Mouse (Mus musculus) brain, adult 2 months (tissue): ENCODE measurements around the gene Pif1.

ENCODE experiments used
- DNase-seq: peaks from one replicate; pipeline ENCODE4 v3.0.0; 2011; ENCODE audit warnings: low read depth, low spot score

The Pif1 gene

DNA sequence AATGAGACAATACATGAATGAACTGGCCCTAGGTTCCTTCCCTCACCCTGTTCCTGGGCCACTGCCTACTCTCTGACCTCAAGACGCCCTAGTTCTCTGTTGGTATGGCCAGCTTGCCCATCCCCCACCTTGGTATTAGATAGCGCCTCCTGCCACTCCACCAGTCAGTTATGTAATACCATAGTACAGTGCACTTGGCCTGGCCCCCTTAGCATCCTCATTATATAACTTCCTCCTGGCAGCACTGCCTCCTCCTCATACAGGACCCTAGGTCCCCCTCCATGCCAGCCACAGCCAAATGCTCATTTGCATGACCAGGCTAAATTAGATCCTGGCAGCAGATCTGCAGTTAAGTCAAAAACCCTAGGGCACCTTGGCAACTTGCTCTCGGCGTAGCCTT lies 25.9 kb upstream of the Pif1 start:
- DNase-seq: no peak

DNA sequence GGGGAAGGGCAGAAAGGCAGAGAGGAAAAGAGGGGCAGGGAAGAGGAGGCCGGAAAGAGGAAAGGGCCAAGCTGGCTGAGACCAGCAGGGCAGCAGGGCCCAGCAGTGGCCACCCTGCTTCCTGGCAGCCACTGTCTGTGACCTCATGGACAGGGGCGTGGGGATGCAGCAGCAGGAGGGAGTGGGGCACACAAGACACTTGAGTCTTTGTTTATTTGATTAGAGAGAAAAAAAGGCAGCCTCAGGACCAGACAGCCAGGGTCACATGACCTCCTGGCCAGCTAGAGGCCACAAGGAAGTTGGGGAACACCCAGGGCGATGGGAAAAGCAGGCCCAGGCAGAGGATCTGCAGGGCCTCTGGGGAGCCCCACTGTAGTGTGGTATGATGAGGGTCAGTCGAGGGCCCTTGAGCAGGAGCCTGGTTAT lies 24.9 kb upstream of the Pif1 start:
- DNase-seq: peak; percentile 90

DNA sequence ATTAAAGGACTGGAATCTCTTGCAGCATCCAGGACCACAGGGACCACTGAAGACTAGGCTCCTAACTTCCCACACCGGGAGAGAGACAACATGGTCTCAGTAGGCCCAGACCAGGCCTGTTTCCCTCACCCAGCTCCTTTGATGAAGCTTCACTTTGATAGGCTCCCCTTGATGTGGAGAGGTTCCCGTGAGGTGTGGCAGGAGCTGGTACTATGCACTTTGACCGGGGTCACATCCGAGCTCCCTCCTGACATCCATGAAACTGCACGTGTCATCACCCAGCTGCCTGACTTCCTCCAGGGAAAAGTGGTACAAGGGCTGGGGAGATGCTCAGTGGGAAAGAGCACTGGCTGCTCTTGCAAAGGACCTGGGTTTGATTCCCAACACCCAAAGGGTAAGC lies 23.9 kb upstream of the Pif1 start:
- no peak for DNase-seq

DNA sequence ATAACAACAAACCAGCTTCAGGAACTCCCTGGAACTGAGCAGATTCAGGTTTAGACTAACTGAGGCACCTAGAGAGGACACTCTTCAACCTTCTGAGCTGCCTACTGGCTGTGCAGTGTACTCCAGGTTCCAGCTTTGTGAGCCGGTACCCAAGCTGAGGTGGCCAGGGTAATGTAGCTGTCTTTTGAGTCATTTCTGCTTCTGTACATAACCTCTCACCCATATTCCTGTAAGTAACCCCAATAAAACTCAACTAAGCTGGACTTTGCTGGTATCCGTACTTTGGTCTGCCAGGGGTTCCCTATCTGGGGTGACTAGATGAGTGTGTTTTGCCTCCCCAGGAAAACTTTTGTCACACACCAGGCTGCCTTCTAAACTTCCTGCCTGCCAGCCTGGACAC lies 22.3 kb upstream of the Pif1 start:
- DNase-seq: no peak

DNA sequence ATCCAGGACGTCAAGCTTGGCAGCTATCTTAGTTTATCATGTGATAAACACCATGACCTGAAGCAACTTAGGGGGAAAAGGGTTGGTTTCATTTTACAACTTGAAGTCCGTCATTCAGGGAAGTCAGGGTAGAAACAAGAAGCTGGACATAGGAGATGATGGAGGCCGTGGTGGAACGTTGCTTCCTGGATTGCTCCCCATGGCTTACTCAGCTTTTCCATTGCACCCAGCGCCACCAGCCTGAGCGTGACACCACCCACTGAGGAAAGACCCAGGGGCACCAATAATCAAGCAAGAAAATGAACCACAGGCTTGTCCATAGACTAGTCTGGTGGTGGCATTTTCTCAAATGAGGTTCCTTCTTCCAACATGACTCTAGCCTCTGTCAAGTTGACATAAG lies 18.2 kb upstream of the Pif1 start:
- DNase-seq: no peak

DNA sequence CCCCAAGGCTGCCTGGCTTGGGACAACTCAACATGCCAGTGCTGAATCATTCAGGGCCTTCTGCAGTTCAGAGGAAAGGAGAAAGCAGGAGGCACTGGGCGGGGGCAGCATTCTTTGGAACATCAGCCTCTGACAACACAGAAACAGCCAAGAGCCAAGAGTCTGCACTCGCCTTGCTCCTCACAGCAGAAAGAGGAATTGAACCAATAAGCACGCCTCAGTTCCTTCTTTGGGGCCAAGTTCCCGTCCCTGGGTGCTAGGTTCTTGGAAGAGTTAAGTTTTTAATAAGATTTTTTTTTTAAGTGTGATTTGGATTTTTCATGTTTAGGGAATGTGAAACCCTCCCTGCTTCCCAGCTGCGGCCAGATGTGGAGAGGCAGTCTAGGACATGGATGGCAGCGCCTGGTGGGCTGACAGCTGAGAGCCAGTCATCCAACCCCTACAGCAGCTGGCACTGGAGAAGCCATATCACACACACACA lies 17.4 kb upstream of the Pif1 start:
- no peak for DNase-seq

DNA sequence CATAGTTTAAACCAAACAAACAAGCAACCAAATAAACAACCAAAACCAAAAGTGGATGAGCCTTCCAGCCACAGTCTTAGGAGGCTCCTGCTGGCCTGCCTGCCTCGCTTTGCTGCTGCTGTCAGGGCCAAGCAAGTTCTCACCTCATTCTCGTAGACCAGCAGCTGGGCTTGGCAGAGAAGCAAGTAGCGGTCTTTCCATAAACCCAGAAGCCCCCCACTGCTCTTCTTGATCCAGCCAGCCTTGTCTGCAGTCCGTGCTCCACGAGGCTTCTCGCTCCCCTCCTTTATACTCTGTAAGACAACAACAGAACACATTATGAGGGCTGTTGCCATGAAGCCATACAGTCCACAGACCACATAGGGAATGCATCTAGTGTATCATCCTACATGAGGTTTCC lies 14.1 kb upstream of the Pif1 start:
- no peak for DNase-seq

DNA sequence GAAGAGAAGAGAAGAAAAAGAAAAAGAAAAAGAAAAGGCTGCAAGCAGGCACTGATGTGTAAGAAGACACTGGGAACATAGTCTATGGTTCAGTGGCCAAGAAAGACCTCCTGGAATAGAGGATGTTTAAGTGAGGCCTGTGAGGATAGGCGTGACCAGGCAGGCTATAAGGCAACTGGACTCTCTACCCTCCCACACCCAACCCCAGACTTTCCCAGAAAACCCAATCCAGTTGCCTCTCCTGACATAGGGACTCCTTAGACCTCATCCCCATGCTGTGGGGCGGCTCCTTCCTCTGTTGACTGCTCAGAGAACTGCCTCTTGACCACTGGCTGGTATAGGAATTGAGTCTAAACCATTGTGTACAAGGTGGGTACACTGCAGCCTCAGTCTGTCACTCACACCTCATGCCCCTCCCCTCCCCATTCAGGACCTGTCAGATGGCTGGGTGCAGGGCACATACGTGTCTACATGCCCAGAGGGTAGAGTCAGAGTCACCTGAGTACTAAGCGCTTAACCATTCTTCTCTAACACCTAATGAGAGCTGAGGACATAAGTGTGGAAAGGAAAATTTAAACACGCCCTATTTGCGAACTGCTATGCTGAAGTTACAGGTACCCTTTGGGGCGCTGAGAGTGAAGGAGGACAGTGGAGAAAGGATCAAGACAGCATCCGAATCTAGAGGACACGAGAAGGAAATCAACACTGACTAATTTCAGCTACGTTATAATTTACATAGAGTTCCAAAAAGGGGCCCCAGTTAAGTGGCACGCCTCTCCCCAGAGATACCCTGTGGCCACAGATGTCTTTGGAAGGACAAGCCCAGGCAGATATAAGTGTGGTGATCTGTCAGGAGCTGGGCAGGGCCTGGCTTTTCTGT lies 12.2 kb upstream of the Pif1 start:
- DNase-seq: no peak

DNA sequence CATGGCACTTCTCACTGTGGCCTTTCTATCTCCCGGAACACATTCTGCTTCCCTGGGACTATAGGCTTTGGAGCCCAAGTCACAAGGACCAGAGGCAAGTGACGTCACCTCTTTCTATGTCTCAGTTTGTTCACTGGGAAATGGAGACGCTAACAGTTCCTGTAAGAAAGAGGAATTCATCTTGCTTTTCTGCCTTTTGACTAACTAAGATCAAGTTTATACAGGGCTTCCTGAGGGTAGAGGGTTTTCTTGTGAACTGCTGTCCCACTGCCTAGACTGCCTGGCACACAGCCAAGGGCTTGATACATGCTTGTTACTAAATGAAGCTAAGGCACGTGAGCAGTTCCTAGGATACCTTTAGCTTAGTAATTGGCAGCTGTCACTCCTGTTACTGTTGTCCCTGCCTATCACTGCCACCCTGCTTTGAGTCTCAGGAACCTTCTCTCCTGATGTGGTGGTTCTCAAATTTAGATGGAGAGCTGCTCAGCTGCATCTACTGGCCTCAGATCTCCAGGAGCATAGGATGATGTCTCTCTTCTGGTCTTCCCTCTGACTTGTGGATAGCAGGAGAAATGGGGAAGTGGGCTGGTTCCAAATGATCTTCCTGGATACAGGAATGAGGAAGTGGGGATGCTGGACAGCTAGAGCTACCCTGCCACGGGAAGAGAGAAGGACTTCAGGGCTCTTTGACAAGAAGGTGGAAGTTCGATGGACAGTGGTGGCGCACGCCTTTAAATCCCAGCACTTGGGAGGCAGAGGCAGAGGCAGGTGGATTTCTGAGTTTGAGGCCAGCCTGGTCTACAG lies 11.4 kb upstream of the Pif1 start:
- DNase-seq: no peak

DNA sequence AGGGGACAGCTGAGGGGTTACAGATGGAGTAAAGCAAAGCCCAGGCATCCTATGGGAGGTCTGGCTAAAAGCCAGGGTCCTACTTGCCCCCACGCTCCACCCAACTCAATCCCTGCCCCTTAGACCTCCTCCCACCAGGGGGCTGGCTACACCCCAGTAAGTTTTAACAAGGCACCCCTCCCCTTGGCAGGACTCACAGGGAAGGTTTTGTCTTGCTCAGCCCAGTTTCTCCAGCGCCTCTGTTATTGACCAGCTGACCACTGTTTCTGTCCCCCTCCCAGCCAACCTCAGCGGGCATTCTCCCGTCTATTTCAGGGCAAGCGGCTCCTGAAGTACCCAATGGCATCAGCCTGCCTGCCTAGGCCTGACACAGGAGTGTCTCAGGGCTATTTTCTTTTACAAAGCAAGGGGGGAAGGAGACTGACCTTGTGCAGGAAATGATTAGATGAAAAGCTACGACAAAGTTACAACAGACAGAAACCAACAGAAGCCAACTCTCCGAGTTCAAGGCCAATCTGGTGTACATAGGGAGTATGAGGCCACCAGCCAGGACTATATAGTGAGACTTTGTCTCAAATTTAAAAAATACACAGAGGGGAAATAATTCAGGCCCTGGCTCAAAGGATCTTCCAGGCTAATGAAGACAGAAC lies 10.0 kb upstream of the Pif1 start:
- DNase-seq: no peak

DNA sequence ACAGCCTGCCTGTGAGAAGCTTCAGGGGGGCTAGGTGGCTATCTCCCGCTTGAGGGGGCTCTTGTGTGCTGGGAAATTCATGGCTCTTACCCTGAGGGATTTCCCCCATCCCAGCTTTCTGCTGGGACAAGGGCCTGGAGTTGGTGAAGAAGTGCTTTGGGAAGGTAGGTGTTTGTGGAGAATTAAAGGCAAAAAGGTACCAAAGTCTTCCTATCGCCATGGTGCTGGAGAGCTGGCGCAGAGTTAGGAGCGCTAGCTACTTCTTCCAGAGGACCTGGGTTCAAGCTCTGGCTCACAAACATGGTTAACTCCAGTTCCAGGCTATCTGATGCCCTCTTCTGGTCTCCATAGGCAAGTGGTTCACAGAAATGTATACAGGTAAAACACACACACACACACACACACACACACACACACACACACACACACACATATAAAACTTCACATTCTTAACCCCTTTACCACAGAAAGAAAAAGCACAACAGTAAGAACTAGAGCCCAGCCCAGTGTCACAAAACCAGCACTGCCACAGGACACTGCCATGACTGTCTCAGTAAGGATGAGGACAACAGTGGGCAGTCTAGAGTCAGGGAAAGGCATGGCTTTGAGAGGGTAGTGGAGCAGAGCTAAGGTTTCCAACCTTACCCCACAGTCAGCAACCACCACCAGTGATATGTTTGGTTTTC lies 9.3 kb upstream of the Pif1 start:
- DNase-seq: no peak

DNA sequence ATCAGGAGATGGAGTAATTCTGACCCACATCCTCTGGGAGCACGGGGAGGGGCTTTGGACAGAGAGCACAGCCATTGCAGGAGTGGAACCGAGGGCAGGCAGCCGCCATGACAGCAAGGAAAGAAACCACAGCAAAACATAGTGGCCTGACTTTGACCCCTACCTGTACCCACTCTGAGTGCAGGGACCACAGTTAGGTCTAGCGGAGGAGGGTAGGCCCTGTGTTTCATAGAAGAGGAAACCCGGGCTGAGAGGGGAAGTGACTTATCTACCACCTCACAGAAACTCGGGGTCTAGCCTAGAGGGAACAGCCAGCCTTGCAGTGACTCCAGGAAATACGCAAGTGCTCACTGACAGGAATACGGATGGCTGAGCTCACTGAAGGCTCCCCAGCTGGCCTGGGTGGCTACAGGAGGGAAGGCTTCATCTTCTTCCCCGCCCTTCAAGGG lies 8.1 kb upstream of the Pif1 start:
- no peak for DNase-seq

DNA sequence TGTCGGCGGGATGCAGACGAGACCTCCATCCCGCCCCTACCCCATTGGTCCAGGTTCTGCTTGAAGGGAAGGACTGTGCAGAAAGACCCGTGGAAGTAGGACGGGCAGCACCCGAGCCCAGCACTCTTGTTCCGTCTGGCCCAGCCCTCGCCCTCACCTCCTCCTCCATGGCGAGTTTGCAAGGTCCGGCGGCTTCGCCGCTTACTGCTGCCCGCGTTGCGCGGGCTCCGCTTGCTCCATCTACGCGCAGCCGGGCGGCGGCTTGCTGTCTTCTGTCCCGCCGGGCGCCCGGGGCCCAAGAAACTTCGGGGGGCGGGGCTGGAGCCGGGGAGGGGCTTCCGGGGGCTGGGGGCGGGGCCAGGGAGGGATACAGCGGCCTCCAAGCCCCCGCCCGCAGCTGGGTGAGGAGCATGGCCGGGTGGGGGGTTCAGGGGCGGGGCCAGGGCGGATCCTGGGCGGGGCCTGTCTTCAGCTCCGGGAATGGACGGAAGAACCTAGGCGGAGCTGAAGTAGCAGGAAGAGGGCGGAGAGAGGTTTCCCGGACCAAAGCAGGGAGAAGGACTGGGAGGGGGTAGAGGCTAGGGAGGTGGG lies 7.1 kb upstream of the Pif1 start, which contains the start of gene Plekho2:
Gene Plekho2 (minus strand): TSS at position 260 of the 591 bp plus-strand sequence.
- DNase-seq: peak; percentile 96

DNA sequence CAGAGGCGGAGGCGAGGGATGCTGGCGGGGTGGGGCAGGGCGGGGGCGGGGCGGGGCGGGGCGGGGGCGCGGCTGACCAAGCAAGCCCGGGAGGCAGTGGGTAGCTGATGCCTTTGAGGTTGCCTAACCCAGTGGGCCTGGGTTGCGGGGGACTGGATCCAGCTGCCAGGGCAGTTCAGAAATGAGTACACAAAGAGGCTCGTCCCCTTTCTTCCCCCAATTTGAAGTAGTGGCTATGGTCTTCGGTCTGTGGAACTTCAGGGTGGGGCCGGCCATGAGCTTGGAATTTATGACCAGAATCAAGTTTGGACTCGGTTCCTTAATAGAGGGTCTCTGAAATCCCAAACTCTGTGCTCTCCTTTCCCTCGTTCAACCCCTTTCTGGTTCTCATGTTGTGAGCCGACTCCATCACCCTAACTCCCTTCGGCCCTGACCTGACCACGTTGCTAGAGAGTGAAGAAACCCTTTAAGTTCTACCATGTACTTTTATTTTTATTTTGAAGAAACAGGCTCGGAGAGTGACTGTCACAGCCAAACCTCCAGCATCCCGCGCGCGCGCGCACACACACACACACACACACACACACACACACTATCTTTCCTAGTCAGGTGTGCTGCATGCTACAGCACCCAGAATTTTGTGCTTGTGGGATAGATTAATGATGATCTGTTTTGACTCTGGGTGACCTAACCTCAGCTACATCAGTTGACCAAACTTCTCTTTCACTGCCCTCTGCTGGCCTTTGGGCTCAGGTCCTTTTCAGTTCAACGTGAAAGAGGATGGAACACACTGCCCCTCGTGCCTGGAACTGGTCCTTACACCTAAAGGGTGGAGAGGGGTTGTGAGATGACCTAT lies 6.3 kb upstream of the Pif1 start:
- peak; percentile 92 for DNase-seq

DNA sequence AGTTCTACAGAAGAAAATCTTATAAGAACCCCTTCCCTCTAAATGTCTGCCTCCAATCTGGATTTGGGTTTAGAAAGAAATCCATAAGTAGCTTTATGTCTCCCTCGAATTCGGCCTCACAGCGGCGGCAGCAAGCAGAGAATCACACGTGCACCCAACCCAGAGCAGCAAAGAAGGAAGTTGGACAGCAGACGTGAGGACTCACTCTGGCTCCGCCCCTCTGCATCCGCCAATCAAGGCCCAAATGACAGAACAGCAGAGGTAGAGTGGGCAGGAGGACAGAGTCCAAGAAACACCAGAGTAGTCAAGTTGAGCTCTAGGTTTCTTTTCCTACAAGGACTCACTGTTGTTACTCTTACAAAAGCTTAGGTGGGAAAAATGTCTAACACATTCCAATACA lies 3.9 kb upstream of the Pif1 start:
- DNase-seq: no peak

DNA sequence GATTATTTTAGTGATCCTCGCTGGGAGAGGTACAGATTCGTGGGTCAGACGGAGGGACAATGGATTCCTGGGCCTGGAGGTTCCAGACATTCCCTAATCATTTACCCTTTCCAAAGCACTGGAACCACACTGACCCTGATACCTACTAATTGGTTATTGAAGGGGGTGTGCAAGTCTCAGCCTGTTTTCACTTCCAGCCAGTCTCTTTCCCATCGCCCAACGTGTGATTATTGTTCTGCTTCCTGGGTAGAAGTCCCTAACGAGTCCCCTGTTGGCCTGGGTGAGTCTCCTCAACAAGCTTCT lies 261 bp downstream of the Pif1 start:
- no peak for DNase-seq

DNA sequence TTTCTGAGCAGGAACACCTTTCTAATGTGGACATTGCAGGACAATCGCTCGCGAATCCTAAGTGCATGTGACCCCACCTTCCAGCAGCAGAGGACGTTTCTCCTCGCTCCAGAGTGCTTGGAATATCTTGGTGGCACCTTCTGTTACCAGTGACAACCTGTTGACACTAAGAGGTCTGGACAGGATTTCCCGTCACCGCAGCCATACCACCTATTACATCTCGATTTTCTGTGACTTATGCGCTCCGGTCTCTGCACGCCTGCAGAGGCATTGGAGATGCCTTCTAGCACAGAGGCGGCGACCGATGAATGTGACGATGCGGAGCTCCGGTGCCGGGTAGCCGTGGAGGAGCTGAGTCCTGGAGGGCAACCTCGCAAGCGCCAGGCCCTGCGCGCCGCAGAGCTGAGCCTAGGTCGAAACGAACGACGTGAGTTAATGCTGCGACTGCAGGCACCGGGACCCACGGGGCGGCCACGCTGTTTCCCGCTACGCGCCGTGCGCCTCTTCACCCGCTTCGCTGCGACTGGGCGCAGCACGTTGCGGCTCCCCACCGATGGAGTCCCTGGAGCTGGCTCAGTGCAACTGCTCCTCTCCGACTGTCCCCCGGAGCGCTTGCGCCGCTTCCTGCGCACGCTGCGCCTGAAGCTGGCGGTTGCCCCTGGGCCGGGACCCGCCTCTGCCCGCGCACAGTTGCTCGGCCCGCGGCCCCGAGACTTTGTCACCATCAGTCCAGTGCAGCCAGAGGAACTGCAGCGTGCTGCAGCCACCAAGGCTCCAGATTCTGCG lies 806 bp downstream of the Pif1 start:
- DNase-seq: peak; percentile 34

DNA sequence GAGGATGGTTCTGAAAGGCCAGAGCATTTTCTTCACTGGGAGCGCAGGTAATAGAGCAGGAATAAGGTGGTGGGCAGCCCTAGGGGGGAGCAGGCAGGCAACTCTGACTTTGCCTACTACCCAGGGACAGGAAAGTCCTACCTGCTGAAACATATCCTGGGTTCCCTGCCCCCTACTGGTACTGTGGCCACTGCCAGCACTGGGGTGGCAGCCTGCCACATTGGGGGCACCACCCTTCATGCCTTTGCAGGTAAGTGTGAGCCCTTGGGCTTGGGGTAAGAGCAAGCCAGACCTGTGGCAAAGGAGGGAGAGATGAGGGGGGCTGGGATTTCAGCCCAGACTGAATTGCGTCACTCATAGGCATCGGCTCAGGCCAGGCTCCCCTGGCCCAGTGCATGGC lies 2.1 kb downstream of the Pif1 start:
- DNase-seq: no peak

DNA sequence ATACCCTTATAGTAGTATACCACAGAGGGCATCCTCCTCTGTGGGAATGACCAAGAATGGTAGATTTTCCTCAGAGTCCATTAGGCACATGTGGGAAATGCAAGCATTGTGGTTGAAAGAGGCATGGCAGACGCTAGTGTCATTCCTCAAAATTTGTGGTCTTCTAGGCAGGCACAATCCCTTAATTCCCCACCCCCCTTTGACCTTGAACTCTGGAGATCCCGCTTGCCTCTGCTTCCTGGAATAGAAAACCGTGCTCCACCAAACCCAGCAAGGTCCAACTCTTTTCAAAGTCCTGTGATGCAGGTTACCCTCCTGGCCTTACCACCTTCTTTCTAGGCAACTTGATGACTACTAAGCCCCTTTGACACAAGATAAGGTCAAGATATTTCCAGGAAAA lies 5.8 kb downstream of the Pif1 start:
- no peak for DNase-seq

DNA sequence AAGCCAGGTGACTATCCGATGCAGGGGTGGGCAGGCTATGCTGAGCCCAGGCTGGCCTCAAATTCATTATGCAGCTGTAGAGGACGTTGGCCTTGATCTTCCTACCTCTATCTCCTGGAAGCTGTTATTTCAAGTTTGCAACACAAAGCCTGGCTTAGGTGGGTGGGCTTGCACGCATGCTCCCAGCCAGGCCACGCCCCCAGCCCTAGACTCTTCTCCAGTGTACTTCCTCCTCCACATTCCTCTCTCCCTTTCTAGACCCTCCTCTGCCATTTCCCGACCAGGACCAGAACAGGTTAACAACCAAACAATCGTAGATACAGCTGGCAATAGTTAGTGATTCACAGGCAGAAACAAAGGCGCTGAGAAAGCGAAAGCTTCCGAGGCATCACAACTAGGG lies 6.6 kb downstream of the Pif1 start:
- no peak for DNase-seq
